Mouse (Mus musculus) liver, embryonic 14.5 days (tissue): ENCODE results near the gene Hpn.

ENCODE experiments used
- CTCF ChIP-seq: IDR thresholded peaks from 2 replicates; pipeline ENCODE4 v1.5.1; 2016; ENCODE audit warnings: antibody characterized with exemption, low read depth, control low read depth
- EP300 ChIP-seq: IDR thresholded peaks from 2 replicates; pipeline ENCODE4 v1.6.1; 2016; ENCODE audit warnings: antibody characterized with exemption, low read depth

DNA sequence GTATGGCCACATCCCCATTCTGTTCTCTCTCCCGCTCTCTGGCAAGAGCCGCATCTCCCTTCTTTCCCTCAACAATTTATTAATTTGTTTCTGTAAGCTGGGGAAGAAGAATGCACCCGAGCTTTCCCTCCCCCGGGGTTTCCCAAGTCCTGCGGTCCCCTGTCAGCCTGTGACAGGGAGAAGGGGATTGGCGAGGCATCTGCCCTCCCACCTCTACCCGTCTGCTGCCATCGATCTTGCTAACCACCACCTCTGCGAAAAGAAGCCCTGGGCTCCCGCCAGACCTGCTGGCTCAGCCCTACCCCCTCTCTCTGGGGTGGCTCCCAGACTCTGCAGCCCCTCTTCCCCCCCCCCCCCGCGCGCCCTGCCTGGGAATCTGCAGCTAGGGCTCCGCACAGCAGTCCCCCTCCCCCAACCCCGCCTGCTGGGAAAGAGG is 65.2 kb downstream of the Hpn start:
- no peak for TF ChIP-seq EP300
- TF ChIP-seq CTCF, result no peak
